Mouse (Mus musculus) CH12F3 (cell line): ENCODE measurements around the gene Gm10408.
"Not testable (repeated sequence)": the region's sequence is repeated elsewhere in the genome, so short reads cannot be mapped to it uniquely, and the experiment has no call there.

ENCODE experiments used
- in situ Hi-C: fragments of 300-500 bp; cut with MboI; formaldehyde crosslinking; loops from 2 replicates; pipeline ENCODE4 v1.14.3; 2020; ENCODE audit warnings: low sequenced_read_pairs

The Gm10408 gene

GRCm38 (mm10) chr14:3449079-3449478, at the start of gene Gm10408:
Gm10408 (plus strand) TSS chr14:3449379.
- in situ Hi-C loops = not testable (repeated sequence)

GRCm38 (mm10) chr14:3412314-3412713, 36.9 kb upstream of the Gm10408 start, which contains the start of gene Gm10409:
Gm10409 (plus strand) TSS chr14:3412614.
- in situ Hi-C loops = not testable (repeated sequence)

GRCm38 (mm10) chr14:3427803-3428202, 21.4 kb upstream of the Gm10408 start, which contains the start of gene Gm3005:
Gm3005 (plus strand) TSS chr14:3428103.
- in situ Hi-C loops = not testable (repeated sequence)
